Mouse (Mus musculus) C2C12 (cell line): Measurements from ENCODE around the gene Rslcan18. TPM values are rescaled to one million over a fixed set of nuclear protein-coding genes. Genes with fewer than 3 reads are reported as not detected.
A peak's percentile ranks its signal among the peaks of the same experiment; 100 is the strongest.

Experiments
- H3K27me3 ChIP-seq: one replicate; pipeline ENCODE4 v1.6.1; 2011; ENCODE audit not compliant: control insufficient read depth, insufficient read depth, insufficient read length
- H3K36me3 ChIP-seq: one replicate; pipeline ENCODE4 v1.6.1; 2011; ENCODE audit not compliant: control insufficient read depth, insufficient read depth
- H3K4me3 ChIP-seq: one replicate; pipeline ENCODE4 v1.5.1; 2011; ENCODE audit warnings: mild to moderate bottlenecking, control low read depth; ENCODE audit not compliant: poor library complexity, insufficient read depth, severe bottlenecking
- H3K79me2 ChIP-seq: one replicate; pipeline ENCODE4 v1.6.1; 2011; ENCODE audit not compliant: control insufficient read depth, insufficient read depth
- H3K79me3 ChIP-seq: one replicate; pipeline ENCODE4 v1.6.1; 2011; ENCODE audit warnings: low read depth, control low read depth
- H3ac ChIP-seq: one replicate; pipeline ENCODE3; 2011; ENCODE audit warnings: low read depth; ENCODE audit not compliant: control insufficient read depth, insufficient read length
- CEBPB ChIP-seq: IDR thresholded peaks from one replicate; pipeline ENCODE4 v1.6.1; 2011; ENCODE audit warnings: low read depth, mild to moderate bottlenecking, control low read depth, moderate library complexity
- CTCF ChIP-seq: IDR thresholded peaks from one replicate; pipeline ENCODE4 v1.5.1; 2011; ENCODE audit not compliant: control insufficient read depth, insufficient read depth, insufficient read length
- FOSL1 ChIP-seq: IDR thresholded peaks from one replicate; pipeline ENCODE4 v1.8.0; 2011; ENCODE audit warnings: mild to moderate bottlenecking, low read length; ENCODE audit not compliant: poor library complexity, insufficient read depth, severe bottlenecking
- MAX ChIP-seq: IDR thresholded peaks from one replicate; pipeline ENCODE4 v1.6.1; 2011; ENCODE audit warnings: mild to moderate bottlenecking, control low read depth
- MYOD1 ChIP-seq: IDR thresholded peaks from one replicate; pipeline ENCODE4 v1.6.1; 2011; ENCODE audit warnings: low read depth; ENCODE audit not compliant: control insufficient read depth, insufficient read length
- MYOG ChIP-seq: IDR thresholded peaks from one replicate; pipeline ENCODE4 v1.6.1; 2011; ENCODE audit not compliant: control insufficient read depth, insufficient read length; ENCODE audit errors: extremely low read depth
- USF1 ChIP-seq: IDR thresholded peaks from one replicate; pipeline ENCODE4 v1.6.1; 2011; ENCODE audit warnings: low read depth, mild to moderate bottlenecking, control low read depth, moderate library complexity
- polyA plus RNA-seq: library from polyadenylated mRNA; unstranded; fragments of >200 nt; fragmentation: generic; extraction: Trizol; gene quantifications from one replicate; pipeline ENCODE4 v1.2.1, GENCODE M21; 2012; ENCODE audit warnings: missing spikeins

The Rslcan18 gene
- polyA plus RNA-seq, 1 experiment = 0.08 TPM

DNA sequence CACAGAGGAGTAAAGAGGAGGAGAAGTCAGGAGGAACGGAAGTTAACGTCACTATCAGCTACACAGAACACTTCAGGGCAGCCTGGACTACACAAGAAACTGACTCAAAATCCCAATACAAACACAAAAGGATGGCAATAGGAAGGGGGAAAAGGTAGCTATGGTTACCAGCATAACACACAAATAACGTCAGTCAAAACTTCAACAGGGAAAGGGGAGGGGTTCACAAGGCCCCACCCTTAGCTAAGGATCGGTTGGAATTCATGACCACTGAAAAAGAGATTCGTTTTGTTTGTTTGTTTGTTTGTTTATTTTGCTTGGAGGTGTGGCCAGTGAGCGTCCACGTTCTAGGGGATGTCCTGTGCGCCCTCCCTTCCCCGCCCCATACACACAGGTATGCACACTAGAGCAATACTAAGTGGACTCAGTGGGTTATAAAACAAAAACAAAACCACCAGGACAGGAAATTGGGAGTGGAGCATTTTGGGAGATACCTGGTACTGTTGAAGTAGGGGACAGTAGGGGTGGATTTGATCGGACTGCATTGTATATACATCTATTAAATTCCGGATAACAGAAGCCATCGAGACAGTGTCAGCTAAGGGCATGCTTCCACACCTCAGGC lies 55.8 kb downstream of the Rslcan18 start:
- Histone ChIP-seq H3K4me3 (peak overlapping the region; percentile 33), H3K79me3 (no peaks in the 10 kb centered on the region), H3K27me3 (no peaks in the 10 kb centered on the region), H3K36me3 (no peaks in the 10 kb centered on the region), H3ac (peak overlapping the region; percentile 56), H3K79me2 (no peaks in the 10 kb centered on the region)
- no peak for TF ChIP-seq MAX
- no peak for TF ChIP-seq USF1
- no peak for TF ChIP-seq MYOG
- no peak for TF ChIP-seq CTCF
- TF ChIP-seq FOSL1 = no peak
- TF ChIP-seq CEBPB = no peak
- no peak for TF ChIP-seq MYOD1

Other genes with a start within 250 kb of the Rslcan18 start
- gene Gm10767, start 211.3 kb downstream of the Rslcan18 start, polyA plus RNA-seq = 0.30 TPM
- 0.09 TPM for gene Zfp712, start 55.1 kb downstream of the Rslcan18 start, polyA plus RNA-seq
- gene Zfp708, start 18.3 kb downstream of the Rslcan18 start, polyA plus RNA-seq = 0.23 TPM
- 0.91 TPM for gene Gm28557, start 7.7 kb downstream of the Rslcan18 start, polyA plus RNA-seq
- 0.40 TPM for gene Zfp759, start 5.4 kb upstream of the Rslcan18 start, polyA plus RNA-seq
- 0.66 TPM for gene Rsl1, start 56.9 kb upstream of the Rslcan18 start, polyA plus RNA-seq
- gene Zfp455, start 78.2 kb upstream of the Rslcan18 start, polyA plus RNA-seq = 0.08 TPM
- 0.32 TPM for gene Zfp458, start 162.2 kb upstream of the Rslcan18 start, polyA plus RNA-seq
- gene Zfp457, start 190.2 kb upstream of the Rslcan18 start, polyA plus RNA-seq = 0.12 TPM
- gene Zfp595, start 216.3 kb upstream of the Rslcan18 start, polyA plus RNA-seq = 0.54 TPM
- 0.90 TPM for gene Gm28044, start 244.3 kb upstream of the Rslcan18 start, polyA plus RNA-seq
- gene Zfp953, start 244.3 kb upstream of the Rslcan18 start, polyA plus RNA-seq = 0.16 TPM